Mouse (Mus musculus) G1E (cell line): ENCODE data around the gene A930017K11Rik.

ENCODE experiments used
- CTCF ChIP-seq: IDR thresholded peaks from 2 replicates; pipeline ENCODE4 v1.5.1; 2012; ENCODE audit warnings: low read depth, low read length, inconsistent platforms, mixed read lengths
- TAL1 ChIP-seq: conservative IDR thresholded peaks from 2 replicates; pipeline ENCODE4 v1.6.1; 2012; ENCODE audit warnings: low read depth, low read length, inconsistent platforms, mixed read lengths

DNA sequence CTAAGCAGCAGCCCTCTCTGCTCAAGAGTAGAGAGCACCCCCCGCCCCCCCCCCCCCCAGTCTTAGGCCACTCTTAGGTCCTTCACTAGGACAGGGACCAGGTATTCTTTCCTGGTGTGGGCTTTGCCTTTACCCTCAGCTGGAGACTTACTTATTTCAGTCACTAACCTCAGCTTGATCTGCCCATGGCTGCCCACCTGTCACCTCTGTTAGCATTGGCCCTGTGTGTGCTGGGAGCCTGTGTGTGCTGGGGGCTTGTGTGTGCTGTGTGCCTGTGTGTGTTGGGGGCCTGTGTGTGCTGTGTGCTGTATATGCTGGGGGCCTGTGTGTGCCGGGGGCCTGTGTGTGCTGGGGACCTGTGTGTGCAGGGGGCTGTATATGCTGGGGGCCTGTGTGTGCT is 2.3 kb upstream of the A930017K11Rik start:
- TF ChIP-seq CTCF (no peak), TAL1 (no peak)
